Mouse (Mus musculus): ENCODE results near the gene Dnmbp. TPM values are rescaled to one million over a fixed set of nuclear protein-coding genes. Genes with fewer than 3 reads are reported as not detected.

Gene Dnmbp
- polyA plus RNA-seq, 1 experiment from 2014 or later = 14.2 TPM

GRCm38 (mm10) chr19:43920453-43921300 is 19.3 kb downstream of the Dnmbp start:
- peak overlapping the region; percentile 17; the same call in 1 of the 2 replicates for H3K4me2 ChIP-seq (replicated peaks; ENCODE audit: low read depth)
- H3K27ac ChIP-seq (replicated peaks) = 0 out of 2 replicates have a peak overlapping the region, but pooled peaks have one; percentile 18
- H3K9me3 ChIP-seq (ENCODE audit: control insufficient read depth, low read length) = no peaks in the 10 kb centered on the region
- H3K27me3 ChIP-seq (ENCODE audit: control insufficient read depth, insufficient read depth, low read length) = no peaks in the 10 kb centered on the region
- H3K4me1 ChIP-seq (replicated peaks; ENCODE audit: control insufficient read depth, insufficient read depth) = peaks cover 6% of the 10 kb centered on the region; the same call in 1 of the 2 replicates
- H3K9ac ChIP-seq (ENCODE audit: low read length) = no peak overlapping the region
- ATAC-seq (ENCODE audit: low FRiP score, low TSS enrichment) = no peak
- no peak overlapping the region for H3K4me3 ChIP-seq (ENCODE audit: low read depth, low read length)
- no peaks in the 10 kb centered on the region for H3K36me3 ChIP-seq (ENCODE audit: control insufficient read depth, insufficient read depth, low read length)
- TF ChIP-seq CTCF (IDR thresholded peaks at IDR 0.05; ENCODE audit: low read depth) (no peak), EP300 (optimal IDR thresholded peaks at IDR 0.05) (no peak)
- WGBS = 40% methylated on average over 32 of the region's 32 CpGs
- no peak for DNase-seq (ENCODE audit: low spot score)

GRCm38 (mm10) chr19:43919841-43920240 is 20.1 kb downstream of the Dnmbp start:
- 62% methylated on average over 4 of the region's 4 CpGs for WGBS
- Histone ChIP-seq H3K4me3 (ENCODE audit: low read depth, low read length) (no peak overlapping the region), H3K27ac (replicated peaks) (peak overlapping the region; percentile 45), H3K9ac (ENCODE audit: low read length) (no peak overlapping the region), H3K36me3 (ENCODE audit: control insufficient read depth, insufficient read depth, low read length) (no peaks in the 10 kb centered on the region), H3K9me3 (ENCODE audit: control insufficient read depth, low read length) (no peaks in the 10 kb centered on the region), H3K27me3 (ENCODE audit: control insufficient read depth, insufficient read depth, low read length) (no peaks in the 10 kb centered on the region), H3K4me2 (replicated peaks; ENCODE audit: low read depth) (no peak overlapping the region), H3K4me1 (replicated peaks; ENCODE audit: control insufficient read depth, insufficient read depth) (peaks cover 6% of the 10 kb centered on the region; the same call in 1 of the 2 replicates)
- ATAC-seq (ENCODE audit: low FRiP score, low TSS enrichment) (0 out of 2 replicates have a peak, but pooled peaks have one; percentile 9), DNase-seq (ENCODE audit: low spot score) (no peak)
- TF ChIP-seq EP300 (optimal IDR thresholded peaks at IDR 0.05) (no peak), CTCF (IDR thresholded peaks at IDR 0.05; ENCODE audit: low read depth) (no peak)

- peak overlapping the region; percentile 53; the same call in 1 of the 2 replicates for H3K27ac ChIP-seq (replicated peaks)
- no peak overlapping the region for H3K9ac ChIP-seq (ENCODE audit: low read length)
- no peaks in the 10 kb centered on the region for H3K27me3 ChIP-seq (ENCODE audit: control insufficient read depth, insufficient read depth, low read length)
- H3K4me3 ChIP-seq (ENCODE audit: low read depth, low read length) = no peak overlapping the region
- H3K4me2 ChIP-seq (replicated peaks; ENCODE audit: low read depth) = no peak overlapping the region
- H3K36me3 ChIP-seq (ENCODE audit: control insufficient read depth, insufficient read depth, low read length) = no peaks in the 10 kb centered on the region
- TF ChIP-seq EP300 (optimal IDR thresholded peaks at IDR 0.05) = no peak
- no peak for TF ChIP-seq CTCF (IDR thresholded peaks at IDR 0.05; ENCODE audit: low read depth)
- DNase-seq (ENCODE audit: low spot score) = no peak
- no peaks in the 10 kb centered on the region for H3K9me3 ChIP-seq (ENCODE audit: control insufficient read depth, low read length)
- WGBS = 95% methylated on average over 3 of the region's 3 CpGs
- H3K4me1 ChIP-seq (replicated peaks; ENCODE audit: control insufficient read depth, insufficient read depth) = peaks cover 6% of the 10 kb centered on the region; the same call in 1 of the 2 replicates
- ATAC-seq (ENCODE audit: low FRiP score, low TSS enrichment) = peak; percentile 31
Measured at GRCm38 (mm10) chr19:43918834-43919233, 21.2 kb downstream of the Dnmbp start.

- Histone ChIP-seq H3K36me3 (ENCODE audit: control insufficient read depth, insufficient read depth, low read length) (no peaks in the 10 kb centered on the region), H3K9ac (ENCODE audit: low read length) (no peak overlapping the region), H3K27ac (replicated peaks) (peak overlapping the region; percentile 71; the same call in 1 of the 2 replicates), H3K4me2 (replicated peaks; ENCODE audit: low read depth) (no peak overlapping the region), H3K4me3 (ENCODE audit: low read depth, low read length) (no peak overlapping the region), H3K27me3 (ENCODE audit: control insufficient read depth, insufficient read depth, low read length) (no peaks in the 10 kb centered on the region), H3K4me1 (replicated peaks; ENCODE audit: control insufficient read depth, insufficient read depth) (peaks cover 6% of the 10 kb centered on the region; the same call in 1 of the 2 replicates), H3K9me3 (ENCODE audit: control insufficient read depth, low read length) (no peaks in the 10 kb centered on the region)
- TF ChIP-seq EP300 (optimal IDR thresholded peaks at IDR 0.05) = no peak
- no peak for TF ChIP-seq CTCF (IDR thresholded peaks at IDR 0.05; ENCODE audit: low read depth)
- 86% methylated on average over 6 of the region's 6 CpGs for WGBS
- no peak for ATAC-seq (ENCODE audit: low FRiP score, low TSS enrichment)
- no peak for DNase-seq (ENCODE audit: low spot score)
Measured at GRCm38 (mm10) chr19:43917763-43918162, 22.2 kb downstream of the Dnmbp start.

- TF ChIP-seq CTCF (IDR thresholded peaks at IDR 0.05; ENCODE audit: low read depth) (no peak), EP300 (optimal IDR thresholded peaks at IDR 0.05) (no peak)
- 71% methylated on average over 2 of the region's 2 CpGs for WGBS
Measured at GRCm38 (mm10) chr19:43917406-43917691, 22.6 kb downstream of the Dnmbp start.

More at GRCm38 (mm10) chr19:43917406-43917691, 22.6 kb downstream of the Dnmbp start:
- Histone ChIP-seq H3K4me1 (replicated peaks; ENCODE audit: control insufficient read depth, insufficient read depth) (peaks cover 6% of the 10 kb centered on the region; the same call in 1 of the 2 replicates), H3K9me3 (ENCODE audit: control insufficient read depth, low read length) (no peaks in the 10 kb centered on the region), H3K4me3 (ENCODE audit: low read depth, low read length) (no peak overlapping the region), H3K27me3 (ENCODE audit: control insufficient read depth, insufficient read depth, low read length) (no peaks in the 10 kb centered on the region), H3K27ac (replicated peaks) (peak overlapping the region; percentile 71), H3K36me3 (ENCODE audit: control insufficient read depth, insufficient read depth, low read length) (no peaks in the 10 kb centered on the region), H3K9ac (ENCODE audit: low read length) (no peak overlapping the region), H3K4me2 (replicated peaks; ENCODE audit: low read depth) (peak overlapping the region; percentile 43)
- DNase-seq (ENCODE audit: low spot score) = no peak
- ATAC-seq (ENCODE audit: low FRiP score, low TSS enrichment) = no peak
